Mouse (Mus musculus) heart, adult 11 months (tissue): ENCODE data around the gene Itga5.

Experiments
- DNase-seq: peaks from one replicate; pipeline ENCODE4 v3.0.0; 2022

Itga5 gene

GRCm38 (mm10) chr15:103339166-103339960 is 27.2 kb downstream of the Itga5 start:
- peak; percentile 93 for DNase-seq

- DNase-seq: no peak
Measured at GRCm38 (mm10) chr15:103338829-103339165, 27.8 kb downstream of the Itga5 start.

GRCm38 (mm10) chr15:103336996-103337667 is 29.4 kb downstream of the Itga5 start:
- DNase-seq: no peak

GRCm38 (mm10) chr15:103335488-103336235 is 30.9 kb downstream of the Itga5 start:
- no peak for DNase-seq

- no peak for DNase-seq
Measured at GRCm38 (mm10) chr15:103335040-103335439, 31.5 kb downstream of the Itga5 start.

GRCm38 (mm10) chr15:103334194-103334593 is 32.4 kb downstream of the Itga5 start:
- DNase-seq: no peak

GRCm38 (mm10) chr15:103333738-103334137 is 32.8 kb downstream of the Itga5 start:
- DNase-seq: peak; percentile 97

- peak; percentile 94 for DNase-seq
Measured at GRCm38 (mm10) chr15:103333081-103333615, 33.4 kb downstream of the Itga5 start.

GRCm38 (mm10) chr15:103323455-103324247 is 42.9 kb downstream of the Itga5 start:
- peak; percentile 99 for DNase-seq

GRCm38 (mm10) chr15:103323070-103323454 is 43.5 kb downstream of the Itga5 start:
- no peak for DNase-seq

- DNase-seq: peak; percentile 95
Measured at GRCm38 (mm10) chr15:103322396-103322795, 44.2 kb downstream of the Itga5 start.

- DNase-seq: peak; percentile 93
Measured at GRCm38 (mm10) chr15:103321076-103321475, 45.5 kb downstream of the Itga5 start.

- peak; percentile 98 for DNase-seq
Measured at GRCm38 (mm10) chr15:103318201-103318816, 48.3 kb downstream of the Itga5 start.

GRCm38 (mm10) chr15:103317731-103318130 is 48.8 kb downstream of the Itga5 start:
- peak; percentile 94 for DNase-seq

GRCm38 (mm10) chr15:103317120-103317519 is 49.4 kb downstream of the Itga5 start:
- peak; percentile 96 for DNase-seq

GRCm38 (mm10) chr15:103315979-103316776 is 50.4 kb downstream of the Itga5 start:
- peak; percentile 99 for DNase-seq

GRCm38 (mm10) chr15:103315011-103315502 is 51.5 kb downstream of the Itga5 start:
- DNase-seq: peak; percentile 97

GRCm38 (mm10) chr15:103314181-103314580 is 52.4 kb downstream of the Itga5 start:
- peak; percentile 94 for DNase-seq

- DNase-seq: peak; percentile 95
Measured at GRCm38 (mm10) chr15:103313495-103314095, 53.0 kb downstream of the Itga5 start.

GRCm38 (mm10) chr15:103310365-103310910 is 56.1 kb downstream of the Itga5 start, which contains the start of gene Gpr84:
Gene Gpr84 (minus strand): TSS chr15:103310612.
- no peak for DNase-seq
